In the genomic region with DNA sequence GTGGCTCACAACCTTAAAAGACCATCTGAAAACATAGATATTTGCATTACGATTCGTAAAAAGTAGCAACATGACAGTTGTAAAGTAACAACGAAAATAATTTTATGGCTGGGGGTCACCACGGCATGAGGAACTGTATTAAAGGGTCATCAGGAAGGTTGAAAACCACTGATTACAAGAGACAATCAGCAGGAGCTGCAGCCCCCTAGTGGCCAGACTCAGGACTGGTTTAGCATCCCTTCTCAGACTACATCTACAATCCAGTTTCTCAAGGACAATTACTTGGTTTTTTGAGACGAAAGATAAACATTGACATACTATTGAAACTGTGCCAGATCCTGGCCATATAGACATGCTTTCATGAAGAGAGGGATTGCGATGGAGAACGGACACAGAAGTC, we compare ENCODE assay signal across 8 mouse cellular contexts. TPM values are rescaled to one million over a fixed set of nuclear protein-coding genes. Genes with fewer than 3 reads are reported as not detected.
DNase-seq lines count a peak whose midpoint lies in the region; ATAC-seq and TF ChIP-seq lines count a peak whose summit lies in the region.

No protein-coding gene starts in this region.

- no peak overlapping the region for H3K4me3 ChIP-seq in MEL (ENCODE audit: control insufficient read depth in 1 of 2, insufficient read depth in 1 of 2, low read depth in 2 of 2, low read length in 2 of 2)
- H3K4me3 ChIP-seq in midbrain, embryonic 12.5 days: no peak overlapping the region

- no peak for TF ChIP-seq EP300 in MEL (IDR thresholded peaks at IDR 0.05; ENCODE audit: low read depth in 1 of 2, low read length in 2 of 2)

- 0 out of 4 replicates have a peak, but pooled peaks cover 0 to 4% of the 10 kb centered on the region in 2 experiments for H3K4me1 ChIP-seq in MEL (ENCODE audit: control insufficient read depth in 1 of 2, insufficient read depth in 2 of 2, low read length in 2 of 2)
- no peaks in the 10 kb centered on the region for H3K4me1 ChIP-seq in midbrain, embryonic 12.5 days

- DNase-seq in heart, adult 8-10 months (ENCODE audit: low spot score): peak; percentile 42
- no peak for DNase-seq in heart, adult 11 months
- DNase-seq in MEL (ENCODE audit: low read depth, low spot score): peak; percentile 79
- peak; percentile 33 to 38 for DNase-seq in cerebellum, postnatal 36 days
- peak; percentile 5 for DNase-seq in left cerebral cortex, adult 11 months (ENCODE audit: low spot score)
- peak; percentile 12 to 15 for DNase-seq in thymus, postnatal 36 days

- no peaks in the 10 kb centered on the region for H3K79me2 ChIP-seq in MEL (ENCODE audit: control insufficient read depth, insufficient read depth, low read length, poor library complexity)

- H3K36me3 ChIP-seq in MEL (ENCODE audit: control insufficient read depth in 1 of 2, insufficient read depth in 2 of 2, low read length in 2 of 2): peaks cover 0 to 3% of the 10 kb centered on the region in 2 experiments; a peak in 1 of 4 replicates
- H3K36me3 ChIP-seq in midbrain, embryonic 12.5 days: no peaks in the 10 kb centered on the region

- peak; percentile 81 to 94 (median 85) for TF ChIP-seq CTCF in MEL (IDR thresholded peaks at IDR 0.05 in 2 of 3, conservative IDR thresholded peaks at IDR 0.05 in 1 of 3; ENCODE audit: control insufficient read depth in 1 of 3, insufficient read depth in 1 of 3, low read depth in 2 of 3, low read length in 3 of 3, poor library complexity in 1 of 3, severe bottlenecking in 1 of 3)

- no peak overlapping the region for H3K9ac ChIP-seq in MEL (ENCODE audit: control insufficient read depth, low read depth, low read length, poor library complexity, severe bottlenecking)
- no peak overlapping the region for H3K9ac ChIP-seq in midbrain, embryonic 12.5 days (replicated peaks)

- TF ChIP-seq RAD21 in MEL (IDR thresholded peaks at IDR 0.05; ENCODE audit: low read depth, low read length): peak; percentile 75

- ATAC-seq in granulocyte monocyte progenitor cell, adult 5-6 weeks (replicated peaks; ENCODE audit: poor library complexity, severe bottlenecking): peak; percentile 61; the same call in 1 of the 2 replicates
- ATAC-seq in midbrain, embryonic 12.5 days (ENCODE audit: low FRiP score, low read depth): 0 out of 2 replicates have a peak, but pooled peaks have one; percentile 54

- peaks cover 0 to 3% of the 10 kb centered on the region in 2 experiments; a peak in 2 of 4 replicates for H3K27me3 ChIP-seq in MEL (ENCODE audit: control insufficient read depth in 1 of 2, insufficient read depth in 2 of 2, low read length in 2 of 2)
- no peaks in the 10 kb centered on the region for H3K27me3 ChIP-seq in midbrain, embryonic 12.5 days

- no peaks in the 10 kb centered on the region for H3K9me3 ChIP-seq in MEL (replicated peaks; ENCODE audit: insufficient read depth, low read length)
- H3K9me3 ChIP-seq in midbrain, embryonic 12.5 days: no peaks in the 10 kb centered on the region

- no peak for TF ChIP-seq POLR2A in MEL (IDR thresholded peaks at IDR 0.05; ENCODE audit: control insufficient read depth in 1 of 2, insufficient read depth in 1 of 2, low read depth in 1 of 2, low read length in 2 of 2, poor library complexity in 1 of 2)

- no peak overlapping the region for H3K4me2 ChIP-seq in midbrain, embryonic 12.5 days (replicated peaks)

- 62% methylated on average over 7 of the region's 7 CpGs for WGBS in midbrain, embryonic 12.5 days

- H3K27ac ChIP-seq in MEL (ENCODE audit: control insufficient read depth, low read depth, low read length): no peak overlapping the region
- no peak overlapping the region for H3K27ac ChIP-seq in midbrain, embryonic 12.5 days (replicated peaks)

TF ChIP-seq in MEL, 35 proteins besides CTCF, POLR2A, EP300 and RAD21:
- TF ChIP-seq NELFE (IDR thresholded peaks at IDR 0.05; ENCODE audit: low read depth, low read length): no peak
- TF ChIP-seq SMC3 (IDR thresholded peaks at IDR 0.05; ENCODE audit: low read depth, low read length): peak; percentile 78
- TF ChIP-seq ZC3H11A (IDR thresholded peaks at IDR 0.05; ENCODE audit: low read depth, low read length): peak; percentile 62; the same call in 1 of the 2 replicates
- TF ChIP-seq ETS1 (IDR thresholded peaks at IDR 0.05; ENCODE audit: low read depth, low read length): no peak
- TF ChIP-seq CHD1 (IDR thresholded peaks at IDR 0.05; ENCODE audit: low read depth, low read length): no peak
- TF ChIP-seq RCOR1 (IDR thresholded peaks at IDR 0.05; ENCODE audit: low read depth, low read length): no peak

RNA-seq across cellular contexts. Expression of a gene that starts 38.1 kb away (rescaled TPM):
- under 1 TPM; 0.34 to 0.81 (median 0.52) TPM for total RNA-seq in heart, adult 8-10 months (2022)
- 0.59 and 0.65 TPM in 2 replicates for total RNA-seq in MEL (2012; rRNA removed)
- 1 to 10 TPM in 1 of 2 experiments, not detected in 1; 1.4 TPM for polyA plus RNA-seq in MEL (2012; ENCODE audit: insufficient read depth in 1 of 2, insufficient read length in 2 of 2, low read depth in 1 of 2, low replicate concordance in 2 of 2, missing spikeins in 1 of 2)
- total RNA-seq in granulocyte monocyte progenitor cell, adult 5-6 weeks (2014; fragmentation: Nextera tagmentation): 0.32 TPM in 1 of 2 replicates, not detected in the other
- total RNA-seq in granulocyte monocyte progenitor cell, adult 5-6 weeks (2017): 0.31 and 0.43 TPM in 2 replicates
- 0.75 and 1.1 TPM in 2 replicates for polyA plus RNA-seq in midbrain, embryonic 12.5 days (2016; fragmentation: Nextera tagmentation; extraction: Ambion mirVana)
